Mouse (Mus musculus): ENCODE data around the gene Bak1. TPM values are rescaled to one million over a fixed set of nuclear protein-coding genes. Genes with fewer than 3 reads are reported as not detected.

The Bak1 gene
- polyA plus RNA-seq, 1 experiment from 2014 or later: 3.4 TPM

DNA sequence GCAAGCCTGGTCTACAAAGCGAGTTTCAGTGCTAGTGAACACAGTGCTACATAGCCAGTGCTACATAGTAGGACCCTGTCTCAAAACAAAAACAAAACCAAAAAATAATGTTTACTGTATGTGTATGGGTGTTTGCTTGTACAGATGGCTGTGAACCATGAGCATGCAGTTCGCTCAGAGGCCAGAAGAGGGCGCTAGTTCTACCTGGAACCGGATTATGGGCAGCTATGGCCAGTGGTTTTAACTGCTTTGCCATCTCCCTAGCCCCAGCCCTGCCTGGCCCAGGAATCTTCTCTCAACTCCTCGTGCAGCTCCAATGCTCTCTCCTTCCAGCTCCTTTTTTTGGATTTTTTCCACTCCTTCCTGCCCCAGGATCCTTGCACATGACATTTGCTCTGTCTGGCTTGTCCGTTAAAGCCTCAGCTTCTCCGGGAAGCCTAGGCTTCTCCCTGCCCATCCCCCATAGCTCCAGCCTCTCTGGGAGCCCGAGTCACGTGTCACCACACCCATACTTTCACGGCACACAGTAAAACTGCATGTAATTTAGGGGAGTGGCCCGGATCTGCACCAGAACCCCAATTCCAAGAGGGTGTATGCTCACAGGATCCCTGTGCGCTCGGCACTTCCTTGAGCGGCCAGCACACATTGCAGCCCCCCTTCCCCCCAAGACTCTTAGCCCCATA, 19.1 kb upstream of the Bak1 start:
- ATAC-seq (ENCODE audit: low FRiP score, low read depth): no peak
- Histone ChIP-seq H3K27me3 (no peaks in the 10 kb centered on the region), H3K9ac (replicated peaks) (no peak overlapping the region), H3K4me1 (0 out of 2 replicates have a peak, but pooled peaks cover 5% of the 10 kb centered on the region), H3K4me3 (no peak overlapping the region), H3K36me3 (no peaks in the 10 kb centered on the region), H3K9me3 (no peaks in the 10 kb centered on the region), H3K4me2 (replicated peaks) (no peak overlapping the region), H3K27ac (replicated peaks) (no peak overlapping the region)
- WGBS: 85% methylated on average over 14 of the region's 14 CpGs

DNA sequence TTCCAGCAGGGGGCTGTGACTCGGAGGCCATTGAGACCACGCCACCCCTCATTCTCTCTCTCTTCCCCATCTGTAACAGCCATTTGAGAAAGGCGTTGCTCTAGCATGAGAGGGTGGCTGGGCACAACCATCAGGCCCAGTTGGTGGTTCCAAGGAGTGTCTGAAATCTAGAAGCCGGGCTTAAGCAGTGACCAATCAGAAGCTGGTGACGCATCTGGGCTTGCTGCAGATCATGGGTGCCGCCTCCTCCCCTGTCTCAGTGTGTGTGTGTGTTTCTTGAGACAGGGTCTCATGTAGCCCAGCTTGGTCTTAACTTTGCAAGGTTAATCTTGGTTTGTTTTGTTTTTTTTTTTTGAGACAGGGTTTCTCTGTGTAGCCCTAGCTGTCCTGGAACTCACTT, 16.4 kb upstream of the Bak1 start:
- Histone ChIP-seq H3K27ac (replicated peaks) (no peak overlapping the region), H3K4me3 (no peak overlapping the region), H3K4me2 (replicated peaks) (no peak overlapping the region), H3K36me3 (no peaks in the 10 kb centered on the region), H3K9ac (replicated peaks) (no peak overlapping the region), H3K4me1 (peaks cover 13% of the 10 kb centered on the region), H3K27me3 (no peaks in the 10 kb centered on the region), H3K9me3 (no peaks in the 10 kb centered on the region)
- ATAC-seq (ENCODE audit: low FRiP score, low read depth): no peak
- 88% methylated on average over 6 of the region's 6 CpGs for WGBS

DNA sequence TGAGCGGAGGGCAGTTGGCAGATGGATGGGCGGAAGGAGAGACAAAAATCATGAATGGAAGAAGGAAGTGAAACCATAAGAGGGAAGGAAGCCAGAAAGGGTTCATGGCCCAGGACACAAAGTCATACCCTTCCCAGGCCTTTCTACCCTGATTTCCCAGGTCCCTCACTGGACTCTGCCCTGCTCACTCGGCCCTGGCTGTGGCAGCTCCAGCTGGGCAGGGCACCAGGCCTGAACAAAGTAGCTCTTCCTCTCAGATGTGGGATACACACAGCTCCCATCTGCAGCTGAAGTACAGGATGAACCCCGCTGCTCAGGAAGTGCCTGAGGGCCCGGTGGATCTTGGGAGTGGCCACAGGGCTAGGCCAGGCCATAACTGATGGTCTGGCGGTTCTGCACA, 14.0 kb upstream of the Bak1 start:
- WGBS: 76% methylated on average over 6 of the region's 6 CpGs
- no peak overlapping the region for H3K9ac ChIP-seq (replicated peaks)
- no peaks in the 10 kb centered on the region for H3K9me3 ChIP-seq
- no peak for ATAC-seq (ENCODE audit: low FRiP score, low read depth)
- H3K36me3 ChIP-seq: no peaks in the 10 kb centered on the region
- H3K27me3 ChIP-seq: peaks cover 15% of the 10 kb centered on the region; the same call in 1 of the 2 replicates
- H3K4me1 ChIP-seq: peaks cover 23% of the 10 kb centered on the region
- no peak overlapping the region for H3K27ac ChIP-seq (replicated peaks)
- no peak overlapping the region for H3K4me2 ChIP-seq (replicated peaks)
- no peak overlapping the region for H3K4me3 ChIP-seq

DNA sequence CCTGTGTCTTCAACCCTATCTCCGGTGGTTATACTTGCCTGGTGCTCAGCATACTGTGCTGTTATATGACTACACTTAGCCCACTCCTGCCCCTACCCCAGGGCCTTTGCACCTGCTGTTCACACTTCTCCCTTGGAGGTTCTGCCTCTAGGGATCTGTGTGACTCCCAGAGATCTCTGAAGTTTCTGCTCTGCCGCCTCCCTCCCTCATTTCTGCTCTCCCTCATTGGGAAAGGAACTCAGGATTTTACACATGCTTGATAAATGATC, 12.9 kb upstream of the Bak1 start:
- H3K9ac ChIP-seq (replicated peaks): no peak overlapping the region
- H3K4me1 ChIP-seq: peaks cover 23% of the 10 kb centered on the region
- peaks cover 16% of the 10 kb centered on the region; the same call in 1 of the 2 replicates for H3K27me3 ChIP-seq
- no peaks in the 10 kb centered on the region for H3K36me3 ChIP-seq
- H3K4me3 ChIP-seq: no peak overlapping the region
- H3K9me3 ChIP-seq: no peaks in the 10 kb centered on the region
- no peak overlapping the region for H3K4me2 ChIP-seq (replicated peaks)
- 93% methylated on average over 2 of the region's 2 CpGs for WGBS
- no peak overlapping the region for H3K27ac ChIP-seq (replicated peaks)
- no peak for ATAC-seq (ENCODE audit: low FRiP score, low read depth)

DNA sequence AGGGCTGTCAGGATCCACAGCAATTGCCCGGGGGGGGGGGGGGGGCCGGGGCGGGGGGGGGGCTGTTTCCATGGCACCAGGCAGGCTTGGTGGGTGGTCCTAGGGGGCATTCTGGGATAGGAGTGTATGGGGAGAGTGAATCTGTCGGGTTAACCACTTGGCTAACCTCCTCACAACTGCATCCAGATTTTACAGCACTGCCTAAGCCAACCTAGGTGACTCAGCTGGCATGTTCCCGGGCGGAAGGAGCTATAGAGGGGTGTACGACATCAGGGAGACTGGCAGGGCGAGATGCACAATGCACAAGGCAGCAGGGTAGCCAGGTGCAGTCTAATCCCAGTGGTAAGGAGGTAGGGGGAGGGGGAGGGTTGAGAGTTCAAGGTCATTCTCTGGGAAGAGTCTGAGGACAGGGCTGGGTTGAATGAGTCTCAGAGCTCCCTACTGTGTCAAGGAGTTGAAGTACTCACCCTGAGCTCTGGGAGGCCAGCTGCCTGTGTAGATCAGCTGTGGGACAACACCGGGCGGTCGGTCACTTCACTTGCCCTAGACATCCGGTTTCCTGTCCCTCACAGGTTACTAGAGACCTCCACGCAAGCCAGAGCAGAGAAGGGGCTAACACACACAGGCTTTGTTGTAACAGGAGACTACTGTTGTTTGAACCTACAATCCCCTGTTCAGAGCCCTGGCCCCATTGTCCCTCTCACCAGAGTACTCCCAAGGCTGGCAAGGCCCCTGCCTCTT, 12.4 kb upstream of the Bak1 start:
- Histone ChIP-seq H3K27ac (replicated peaks) (no peak overlapping the region), H3K4me2 (replicated peaks) (no peak overlapping the region), H3K4me1 (peaks cover 23% of the 10 kb centered on the region), H3K36me3 (no peaks in the 10 kb centered on the region), H3K9ac (replicated peaks) (no peak overlapping the region), H3K27me3 (peaks cover 17% of the 10 kb centered on the region; the same call in 1 of the 2 replicates), H3K4me3 (no peak overlapping the region), H3K9me3 (no peaks in the 10 kb centered on the region)
- no peak for ATAC-seq (ENCODE audit: low FRiP score, low read depth)
- WGBS: 55% methylated on average over 10 of the region's 13 CpGs

DNA sequence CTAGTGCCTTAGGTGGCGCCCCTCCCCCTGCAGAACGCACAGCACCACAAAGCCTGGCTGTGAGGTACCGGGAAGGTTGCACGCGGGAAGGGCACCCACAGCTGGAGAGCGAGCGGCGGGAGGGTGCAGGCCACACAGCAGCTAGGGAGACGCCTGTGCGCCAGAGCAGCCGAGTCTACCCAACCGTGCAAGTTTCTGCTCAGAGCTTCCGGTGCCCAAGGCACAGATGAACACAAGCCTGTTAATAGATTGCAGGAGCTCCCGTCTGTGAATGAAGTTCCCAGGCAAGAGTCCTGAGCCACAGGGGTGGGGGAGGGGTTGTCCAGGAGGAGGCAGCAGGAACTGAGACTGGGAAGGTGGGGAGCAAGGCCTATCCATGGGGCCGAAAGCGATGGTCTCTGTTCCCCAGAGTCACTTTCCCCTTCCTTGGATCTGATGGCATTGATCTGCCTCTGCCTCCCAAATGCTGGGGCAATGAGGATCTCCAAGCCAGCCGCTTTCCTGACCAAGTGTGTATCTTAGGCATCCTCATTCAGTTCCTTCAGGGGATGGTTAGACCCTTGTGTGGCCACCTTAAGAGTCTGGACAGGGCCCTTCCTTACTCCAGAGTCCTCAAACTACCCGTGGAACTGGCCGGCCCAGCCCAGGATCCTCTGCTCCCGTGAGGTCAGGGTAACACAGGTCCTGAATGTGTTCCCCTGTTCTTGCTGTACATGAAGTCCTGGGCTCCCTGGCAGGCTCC, 11.7 kb upstream of the Bak1 start:
- Histone ChIP-seq H3K4me3 (no peak overlapping the region), H3K27ac (replicated peaks) (0 out of 2 replicates have a peak overlapping the region, but pooled peaks have one; percentile 25), H3K36me3 (no peaks in the 10 kb centered on the region), H3K4me2 (replicated peaks) (peak overlapping the region; percentile 32), H3K9ac (replicated peaks) (0 out of 2 replicates have a peak overlapping the region, but pooled peaks have one; percentile 24), H3K27me3 (peaks cover 23% of the 10 kb centered on the region; the same call in 1 of the 2 replicates), H3K9me3 (no peaks in the 10 kb centered on the region), H3K4me1 (peaks cover 23% of the 10 kb centered on the region)
- WGBS: 12% methylated on average over 20 of the region's 20 CpGs
- peak; percentile 30; the same call in 1 of the 2 replicates for ATAC-seq (ENCODE audit: low FRiP score, low read depth)

DNA sequence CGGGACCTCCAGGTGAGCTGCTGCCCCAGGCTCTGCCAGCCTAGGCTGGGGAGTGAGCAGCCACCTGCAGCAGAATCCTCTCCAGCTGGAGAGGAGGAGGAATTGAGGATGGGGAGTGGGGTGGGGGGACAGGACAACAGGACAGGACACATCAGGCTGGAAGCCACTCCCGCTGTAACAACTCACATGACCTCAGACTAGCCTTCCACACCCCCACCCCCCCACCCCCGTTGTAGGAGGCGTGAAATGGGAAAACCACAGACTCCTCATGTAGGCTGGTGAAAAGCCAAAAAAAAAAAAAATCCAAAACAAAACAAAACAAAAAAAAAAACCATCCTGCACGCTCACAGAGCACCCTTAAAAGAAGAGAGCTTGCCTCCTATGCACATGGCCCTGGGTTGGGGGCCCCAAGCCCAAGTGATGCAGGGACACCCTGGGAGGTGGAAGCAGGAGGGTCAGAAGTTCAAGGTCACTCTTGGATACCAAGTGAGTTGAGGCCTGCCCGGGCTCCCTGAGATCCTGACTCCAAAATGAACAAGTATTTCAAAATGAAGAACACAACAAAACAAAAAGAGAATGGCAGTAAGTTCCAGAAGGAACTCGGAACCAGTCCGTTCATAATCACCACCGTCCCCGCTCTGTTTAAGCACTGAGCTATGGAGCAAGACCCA, 10.8 kb upstream of the Bak1 start:
- H3K9ac ChIP-seq (replicated peaks): no peak overlapping the region
- H3K4me3 ChIP-seq: no peak overlapping the region
- ATAC-seq (ENCODE audit: low FRiP score, low read depth): no peak
- no peaks in the 10 kb centered on the region for H3K36me3 ChIP-seq
- no peak overlapping the region for H3K27ac ChIP-seq (replicated peaks)
- peaks cover 23% of the 10 kb centered on the region for H3K4me1 ChIP-seq
- peaks cover 23% of the 10 kb centered on the region; the same call in 1 of the 2 replicates for H3K27me3 ChIP-seq
- WGBS: 69% methylated on average over 10 of the region's 10 CpGs
- H3K4me2 ChIP-seq (replicated peaks): peak overlapping the region; percentile 32; the same call in 1 of the 2 replicates
- no peaks in the 10 kb centered on the region for H3K9me3 ChIP-seq

DNA sequence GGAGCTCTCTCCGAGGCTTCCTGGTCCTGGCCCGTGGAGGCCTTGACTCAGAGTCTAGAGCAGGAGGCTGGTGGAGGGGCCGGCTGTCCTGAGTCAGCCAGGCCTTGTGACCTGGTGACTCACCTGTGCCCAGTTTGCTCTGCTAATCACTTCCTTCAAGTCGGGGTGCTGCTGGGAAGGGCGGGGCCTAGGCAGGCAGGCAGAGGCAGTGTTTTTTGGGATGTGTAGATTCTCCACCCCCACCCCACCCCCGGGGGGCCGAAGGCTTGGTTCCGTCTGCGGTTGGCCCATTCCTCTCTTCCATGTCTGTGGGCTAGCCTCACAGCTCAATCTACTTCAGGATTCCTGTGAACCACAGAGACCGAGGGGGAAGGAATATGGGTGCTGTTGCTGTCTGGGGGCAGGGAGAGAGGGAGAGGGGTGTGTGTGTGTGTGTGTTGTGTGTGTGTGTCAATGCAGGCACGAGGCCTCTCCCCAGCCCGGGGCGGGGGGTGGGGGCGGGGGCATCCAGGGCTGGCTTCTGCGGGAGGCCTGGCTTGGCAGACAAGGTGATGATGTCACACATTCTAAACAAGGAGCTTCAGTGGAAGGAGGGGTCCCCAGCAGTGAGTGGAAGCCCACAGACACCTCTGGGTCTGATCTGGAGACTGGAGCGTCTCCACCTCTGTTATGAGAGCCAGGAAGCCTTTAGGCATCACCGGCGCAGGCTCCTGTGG, 9.7 kb upstream of the Bak1 start:
- no peak for ATAC-seq (ENCODE audit: low FRiP score, low read depth)
- no peaks in the 10 kb centered on the region for H3K9me3 ChIP-seq
- no peak overlapping the region for H3K4me2 ChIP-seq (replicated peaks)
- 42% methylated on average over 18 of the region's 18 CpGs for WGBS
- H3K9ac ChIP-seq (replicated peaks): no peak overlapping the region
- H3K27ac ChIP-seq (replicated peaks): no peak overlapping the region
- no peaks in the 10 kb centered on the region for H3K36me3 ChIP-seq
- peaks cover 23% of the 10 kb centered on the region for H3K4me1 ChIP-seq
- H3K4me3 ChIP-seq: no peak overlapping the region
- peaks cover 23% of the 10 kb centered on the region; the same call in 1 of the 2 replicates for H3K27me3 ChIP-seq

DNA sequence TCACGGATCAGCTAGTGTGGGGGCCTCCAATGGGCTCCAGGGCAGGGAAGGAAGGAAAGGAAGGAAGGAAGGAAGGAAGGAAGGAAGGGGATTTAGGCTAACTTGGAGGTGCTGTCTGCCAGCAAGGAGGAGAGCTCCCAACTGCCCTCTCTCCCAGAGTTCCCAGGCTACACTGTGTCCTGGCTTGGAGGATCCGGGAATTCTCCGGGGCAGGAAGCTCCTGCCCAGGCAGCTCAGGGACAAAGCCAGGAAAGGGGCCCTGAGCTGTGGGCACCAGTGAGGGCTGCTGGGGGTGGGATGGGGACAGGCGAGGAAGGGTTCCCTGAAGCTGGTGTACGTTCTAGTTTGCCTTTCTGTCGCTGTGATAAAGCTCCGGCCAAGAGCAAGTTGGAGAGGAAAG, 7.7 kb upstream of the Bak1 start:
- Histone ChIP-seq H3K27ac (replicated peaks) (no peak overlapping the region), H3K4me2 (replicated peaks) (no peak overlapping the region), H3K27me3 (peaks cover 23% of the 10 kb centered on the region), H3K9ac (replicated peaks) (no peak overlapping the region), H3K9me3 (no peaks in the 10 kb centered on the region), H3K36me3 (no peaks in the 10 kb centered on the region), H3K4me3 (no peak overlapping the region), H3K4me1 (peaks cover 30% of the 10 kb centered on the region)
- no peak for ATAC-seq (ENCODE audit: low FRiP score, low read depth)
- 82% methylated on average over 7 of the region's 7 CpGs for WGBS

DNA sequence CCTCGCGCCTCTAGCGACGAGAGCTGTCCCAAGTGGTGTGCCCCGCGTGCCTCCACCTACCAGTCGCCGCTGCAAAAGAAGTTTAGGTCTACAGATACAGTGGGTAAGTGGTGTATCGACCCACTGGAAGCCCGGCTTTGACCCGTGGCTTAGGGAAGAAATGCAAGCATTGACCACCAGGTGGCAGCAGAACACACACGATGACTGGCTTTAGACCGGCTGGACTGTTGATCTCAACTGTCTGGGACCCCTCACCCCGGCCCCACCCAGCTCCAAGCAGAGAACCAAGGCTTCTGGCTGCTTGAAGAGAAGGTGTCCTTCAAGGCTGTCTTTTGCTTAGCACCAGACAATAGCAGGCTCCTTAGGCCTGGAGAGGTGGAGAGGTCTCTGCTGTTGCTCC, 4.1 kb upstream of the Bak1 start:
- Histone ChIP-seq H3K4me1 (peaks cover 12% of the 10 kb centered on the region), H3K36me3 (no peaks in the 10 kb centered on the region), H3K4me3 (no peak overlapping the region), H3K27me3 (peaks cover 8% of the 10 kb centered on the region), H3K9ac (replicated peaks) (no peak overlapping the region), H3K27ac (replicated peaks) (no peak overlapping the region), H3K9me3 (no peaks in the 10 kb centered on the region), H3K4me2 (replicated peaks) (no peak overlapping the region)
- 4% methylated on average over 14 of the region's 14 CpGs for WGBS
- peak; percentile 47; the same call in 1 of the 2 replicates for ATAC-seq (ENCODE audit: low FRiP score, low read depth)

DNA sequence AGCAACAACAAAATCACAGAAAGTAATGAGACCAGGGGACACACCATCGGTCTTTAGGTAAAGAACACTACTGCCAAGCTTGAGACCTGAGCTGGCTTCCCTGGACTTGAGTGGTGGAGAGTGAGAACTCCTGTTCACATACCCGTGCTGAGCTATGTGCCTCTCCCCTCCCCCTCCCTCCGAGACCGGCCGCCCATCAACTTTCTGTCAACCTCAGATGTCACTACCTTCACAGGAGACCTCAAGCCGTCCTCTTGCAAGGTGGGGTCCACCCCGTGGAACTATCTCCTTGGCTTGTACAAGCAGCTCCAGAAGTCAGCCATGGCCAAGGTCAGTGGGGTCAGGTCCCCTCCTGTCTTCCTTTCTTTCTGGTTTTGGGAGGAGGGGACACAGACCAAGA, 3.5 kb upstream of the Bak1 start:
- 64% methylated on average over 7 of the region's 7 CpGs for WGBS
- no peak overlapping the region for H3K27ac ChIP-seq (replicated peaks)
- no peak overlapping the region for H3K9ac ChIP-seq (replicated peaks)
- no peaks in the 10 kb centered on the region for H3K9me3 ChIP-seq
- no peak for ATAC-seq (ENCODE audit: low FRiP score, low read depth)
- H3K27me3 ChIP-seq: peaks cover 6% of the 10 kb centered on the region; the same call in 1 of the 2 replicates
- H3K36me3 ChIP-seq: no peaks in the 10 kb centered on the region
- no peak overlapping the region for H3K4me2 ChIP-seq (replicated peaks)
- H3K4me1 ChIP-seq: peaks cover 17% of the 10 kb centered on the region
- no peak overlapping the region for H3K4me3 ChIP-seq

All from midbrain, embryonic 12.5 days (tissue).